Mouse (Mus musculus) lung, adult 2 months (tissue): Measurements from ENCODE around the gene Gm20388.

Source experiments
- CTCF ChIP-seq: fragments of 200-500 bp; IDR thresholded peaks from 2 replicates; pipeline ENCODE4 v1.5.1; 2011; ENCODE audit warnings: mild to moderate bottlenecking, low read length, control low read depth; ENCODE audit not compliant: insufficient read depth
- POLR2A ChIP-seq: fragments of 200-500 bp; IDR thresholded peaks from 2 replicates; pipeline ENCODE4 v1.6.1; 2011; ENCODE audit warnings: low read depth, mild to moderate bottlenecking, control low read depth, low read length, borderline replicate concordance; ENCODE audit errors: extremely low read depth

- TF ChIP-seq POLR2A (no peak), CTCF (no peak)
Measured at GRCm38 (mm10) chr8:121788786-121789185, 1878.1 kb downstream of the Gm20388 start.
